Mouse (Mus musculus) forebrain, embryonic 13.5 days (tissue): ENCODE measurements at regions not wholly inside any gene's neighbourhood (a gene's known extent, or its start where the extent isn't known, plus 50 kb on each side); places are given as distances from the start of the nearest gene placed in this dataset.

Experiments used
- microRNA counts: library from miRNA; unstranded; fragments of <30 nt; microRNA quantifications from one replicate; lab custom pipeline; 2016
- microRNA-seq: library from miRNA; unstranded; fragments of <30 nt; microRNA quantifications from one replicate; pipeline ENCODE4, GENCODE M21; 2016

MicroRNAs encoded in the stretch of these regions (microRNA counts, 519-probe panel; counts per million panel counts)
- microRNA mmu-miR-184 (lab: Ali Mortazavi, UCI), result 177 counts per million, percentile 53 among the panel's probes with 10 or more counts

Small RNA genes lying in the stretch of these regions (microRNA-seq; reads per million reads assigned to microRNA genes)
- 3.0 reads per million, percentile 4 among the genes with 10 or more reads in this experiment for gene Mir184
